Mouse (Mus musculus) naive thymus-derived CD4-positive, alpha-beta T cell, adult 2 months (primary cell): ENCODE results near the gene Dlg3.

Experiments
- DNase-seq: peaks from one replicate; pipeline ENCODE4 v3.0.0-alpha.2; 2011; ENCODE audit warnings: low read depth

Dlg3 gene

DNA sequence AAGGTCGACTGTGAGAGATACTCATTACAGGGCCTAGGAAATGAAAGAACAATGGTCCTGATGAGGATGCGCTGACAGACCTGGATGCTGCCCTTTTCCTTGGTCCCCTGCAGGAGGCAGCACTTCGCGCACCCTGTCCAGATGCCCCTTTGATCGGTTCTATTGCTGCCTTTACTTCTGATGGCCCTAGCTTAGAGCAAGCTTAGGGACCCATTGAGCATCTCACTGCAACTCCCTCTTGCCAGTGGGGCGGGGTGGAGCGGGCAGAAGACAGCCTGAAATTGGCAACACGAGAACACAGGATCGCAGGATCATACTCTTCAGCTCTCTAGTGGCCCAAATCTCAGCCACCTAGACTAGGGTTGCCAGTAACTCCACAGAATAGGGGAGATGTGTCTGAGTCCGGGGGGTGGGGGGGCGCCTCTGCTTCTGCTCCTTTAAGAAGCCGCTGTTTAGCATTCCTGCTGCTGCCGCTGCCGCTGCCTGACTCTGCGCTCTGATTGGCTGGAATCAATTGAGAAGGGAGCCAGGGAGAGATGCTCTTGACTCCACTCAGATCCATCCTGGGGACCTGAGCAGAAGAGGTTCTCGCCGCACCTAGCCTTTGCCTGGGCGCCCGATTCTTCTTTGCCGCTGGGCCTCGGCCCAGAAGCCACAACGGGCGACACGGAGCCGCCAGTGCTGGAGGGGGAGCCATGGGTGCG lies at the start of gene Dlg3:
Dlg3 (plus strand) TSS at position 542 of the 704 bp plus-strand sequence.
- DNase-seq, result peak; percentile 43

DNA sequence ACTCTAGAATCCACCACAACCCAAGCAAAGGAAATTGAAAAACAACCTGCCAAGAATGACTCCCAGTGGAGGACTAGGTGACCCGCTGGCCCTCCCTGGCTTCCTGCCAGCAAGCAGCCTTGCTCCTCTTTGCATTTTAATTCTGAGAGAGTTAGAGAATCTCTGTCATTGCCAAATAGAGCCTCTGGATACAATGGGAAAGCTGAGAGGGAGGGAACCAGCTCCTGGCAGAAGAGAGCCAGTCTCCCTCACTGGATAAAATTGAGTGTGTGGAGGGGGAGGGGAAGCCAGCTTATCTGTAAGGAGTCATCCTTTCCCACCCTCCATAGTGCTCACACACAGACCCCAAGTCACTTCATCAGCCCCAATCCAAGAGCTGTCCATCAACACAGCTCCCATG lies 38.6 kb upstream of the Dlg3 start:
- DNase-seq, result no peak

DNA sequence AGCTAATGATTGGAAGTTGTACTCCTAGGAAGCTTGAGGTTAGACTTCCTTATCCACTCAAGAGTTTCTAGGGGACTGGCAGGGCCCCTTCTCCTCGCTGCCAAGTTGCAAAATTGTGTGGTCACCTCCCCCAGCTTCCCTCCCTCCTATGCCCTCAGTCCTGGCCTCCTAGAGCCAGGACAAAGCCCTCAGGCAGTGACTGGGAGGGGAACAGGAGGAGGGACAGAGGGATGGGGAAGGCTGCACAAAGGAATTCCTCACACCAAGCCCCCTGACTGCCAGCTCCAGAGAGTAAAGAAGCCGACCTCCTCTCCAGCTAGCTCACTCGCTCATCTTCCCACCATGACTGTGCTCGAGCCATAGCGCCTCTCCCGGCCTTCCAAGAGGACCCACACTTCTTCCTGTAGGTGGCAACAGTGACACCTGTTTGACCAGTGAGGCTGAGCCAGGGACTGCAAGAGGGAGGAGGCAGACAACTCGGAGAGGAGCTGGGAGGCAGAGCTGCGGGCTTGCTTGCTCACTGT lies 37.8 kb upstream of the Dlg3 start, which contains the start of gene Gdpd2:
Gdpd2 (plus strand) TSS at position 209 of the 524 bp plus-strand sequence.
- DNase-seq, result no peak

DNA sequence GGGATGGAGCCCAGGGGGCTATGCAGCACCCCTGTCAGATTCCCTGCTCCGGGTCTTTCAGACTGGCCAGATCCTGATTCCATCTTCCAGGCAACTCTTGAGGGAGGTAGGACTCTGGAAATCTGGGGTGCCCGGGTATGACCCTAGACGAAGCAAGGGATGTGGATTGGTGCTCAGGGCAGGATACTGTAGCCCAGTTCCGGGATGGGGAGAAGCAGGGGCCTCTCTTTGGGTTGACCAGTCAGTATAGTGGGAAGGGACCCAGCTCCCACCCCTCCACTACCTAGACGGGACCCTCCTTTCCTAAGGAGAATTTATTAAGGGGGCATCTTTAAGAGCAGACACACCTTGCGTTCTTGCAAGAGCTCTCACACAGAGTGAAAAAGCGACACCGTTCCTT lies 37.3 kb upstream of the Dlg3 start:
- DNase-seq, result no peak

DNA sequence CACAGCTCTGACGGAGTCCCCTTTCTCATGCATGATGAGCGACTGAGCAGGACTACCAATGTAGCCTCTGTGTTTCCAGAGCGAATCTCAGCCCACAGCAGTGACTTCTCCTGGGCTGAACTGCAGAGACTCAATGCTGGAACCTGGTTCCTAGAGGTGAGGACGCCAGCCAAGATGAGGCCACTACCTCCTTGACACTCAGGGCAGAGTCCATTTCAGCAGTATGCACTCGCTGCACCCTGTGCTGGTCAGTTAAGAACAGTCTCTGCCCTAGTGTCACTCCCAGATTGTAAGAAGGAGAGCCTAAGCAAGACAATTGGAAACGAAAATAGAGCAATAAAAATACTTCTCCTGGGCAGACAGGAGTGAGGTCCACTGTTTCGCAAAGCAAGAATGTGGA lies 33.2 kb upstream of the Dlg3 start:
- no peak for DNase-seq

DNA sequence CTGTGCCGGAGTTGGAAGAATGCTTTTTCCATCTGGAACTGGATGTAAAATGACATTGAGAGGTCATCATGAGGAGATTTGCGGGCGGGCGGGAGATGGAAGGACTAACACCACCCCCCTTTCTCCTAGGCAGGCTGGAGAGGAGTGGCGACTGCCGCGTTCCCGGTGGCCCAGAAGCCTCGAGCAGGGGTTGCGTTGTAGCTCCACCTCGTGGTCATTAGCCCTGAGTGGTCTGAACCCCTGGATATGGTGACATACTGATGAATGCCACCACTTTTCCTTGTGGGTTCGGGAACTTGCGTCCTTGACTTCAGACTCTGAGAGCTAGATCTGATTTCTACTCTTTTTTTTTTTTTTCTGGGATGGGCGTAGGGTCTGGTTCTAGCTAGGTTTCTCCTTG lies 28.6 kb upstream of the Dlg3 start:
- DNase-seq, result peak; percentile 4

DNA sequence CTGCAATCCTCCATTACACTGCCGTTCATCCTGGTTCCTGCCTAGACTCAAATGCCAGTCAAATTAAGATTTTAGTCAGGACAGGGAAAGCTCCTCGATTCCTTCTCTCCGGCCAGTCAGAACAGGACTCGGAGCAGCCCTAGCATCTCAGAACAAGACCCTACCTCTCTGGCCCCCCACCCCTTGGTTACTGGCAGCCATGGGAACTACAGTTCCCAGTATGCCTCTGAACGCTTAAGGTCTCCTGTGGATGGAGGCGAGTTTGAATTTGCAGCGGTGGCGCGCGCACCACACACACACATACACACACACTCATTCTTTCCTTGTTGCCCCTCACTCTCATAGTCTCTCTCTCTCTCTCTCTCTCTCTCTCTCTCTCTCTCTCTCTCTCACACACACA lies 28.1 kb upstream of the Dlg3 start:
- DNase-seq, result no peak

DNA sequence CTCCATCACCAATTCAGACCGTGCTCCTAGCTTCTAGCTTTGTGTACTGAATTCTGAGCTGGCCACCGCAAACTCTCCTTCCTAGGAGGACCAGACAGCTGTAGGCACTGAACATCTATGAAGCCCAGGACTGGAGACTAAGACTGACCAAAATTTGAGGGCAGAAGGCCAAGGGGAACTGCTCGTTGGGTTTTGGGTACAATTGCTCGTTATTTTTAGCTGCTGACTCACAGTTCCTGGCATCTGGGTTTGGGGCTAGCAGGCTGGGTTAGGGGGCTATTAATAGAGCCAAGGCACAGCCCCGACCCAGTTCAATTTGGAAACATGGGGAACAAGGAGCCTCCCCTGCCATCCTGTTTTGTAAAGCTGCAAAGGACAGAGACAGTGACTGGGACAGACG lies 26.7 kb upstream of the Dlg3 start:
- DNase-seq, result no peak

DNA sequence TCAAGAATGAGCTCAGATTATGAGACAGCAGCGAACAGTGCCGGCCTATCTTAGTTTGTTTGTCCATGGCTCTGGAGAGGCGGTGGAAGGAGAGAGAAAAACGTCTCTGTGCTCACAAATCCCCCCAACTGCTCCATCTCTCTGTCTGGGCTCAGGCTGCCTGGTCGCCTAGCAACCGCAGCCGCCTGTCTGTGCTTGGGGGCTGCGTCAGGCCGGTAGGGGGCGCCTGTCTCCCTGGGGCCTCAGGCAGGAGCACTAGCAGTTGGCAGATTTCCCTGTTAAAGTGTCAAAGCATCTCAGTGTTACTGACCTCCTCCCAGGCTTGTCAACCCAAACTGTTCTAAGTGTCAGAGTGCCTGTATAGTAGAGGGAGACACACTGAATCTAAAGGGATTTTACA lies 25.6 kb upstream of the Dlg3 start:
- DNase-seq, result peak; percentile 34

DNA sequence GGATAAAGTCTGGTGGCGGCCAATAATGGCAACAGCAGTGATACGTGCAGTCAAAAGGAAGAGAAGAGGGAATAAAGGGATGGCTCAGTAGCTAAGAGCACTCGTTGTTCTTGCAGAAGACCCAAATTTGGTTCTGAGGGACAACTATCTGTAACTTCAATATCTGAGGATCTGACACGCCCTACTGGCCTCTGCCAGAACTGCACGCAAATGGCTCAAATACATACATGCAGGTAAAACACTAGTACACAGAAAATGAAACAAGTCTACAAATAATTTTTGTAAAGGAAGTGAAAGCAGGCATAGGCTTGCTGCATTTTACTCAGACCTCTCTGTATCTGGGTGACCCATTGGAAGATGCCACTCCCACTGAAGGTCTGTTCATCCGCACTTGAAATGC lies 1.7 kb upstream of the Dlg3 start:
- DNase-seq, result no peak

DNA sequence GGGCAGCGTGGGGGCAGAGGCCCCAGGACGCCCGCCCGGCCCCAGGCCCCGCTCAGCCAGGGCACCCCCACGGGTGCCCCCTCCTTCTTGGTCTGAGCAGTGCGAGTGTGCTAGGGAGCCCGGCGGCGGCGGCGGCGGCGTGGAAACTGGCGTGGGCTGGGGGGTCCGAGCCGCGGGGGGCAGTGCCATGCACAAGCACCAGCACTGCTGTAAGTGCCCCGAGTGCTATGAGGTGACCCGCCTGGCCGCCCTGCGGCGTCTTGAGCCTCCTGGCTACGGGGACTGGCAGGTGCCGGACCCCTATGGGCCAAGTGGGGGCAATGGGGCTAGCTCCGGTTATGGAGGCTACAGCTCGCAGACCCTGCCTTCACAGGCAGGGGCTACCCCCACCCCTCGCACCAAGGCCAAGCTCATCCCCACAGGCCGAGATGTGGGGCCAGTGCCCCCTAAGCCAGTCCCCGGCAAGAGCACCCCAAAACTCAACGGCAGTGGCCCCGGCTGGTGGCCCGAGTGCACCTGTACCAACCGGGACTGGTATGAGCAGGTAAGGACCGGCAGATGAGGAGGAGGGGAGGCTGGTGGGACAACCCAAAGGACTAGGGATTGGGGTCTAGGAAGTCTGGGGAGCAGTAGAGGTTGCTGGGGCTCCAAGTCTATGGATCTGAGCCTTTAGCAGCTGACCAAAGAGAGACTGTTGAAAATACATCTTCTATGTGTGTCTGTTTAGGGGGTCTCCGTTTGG lies 534 bp downstream of the Dlg3 start:
- no peak for DNase-seq

DNA sequence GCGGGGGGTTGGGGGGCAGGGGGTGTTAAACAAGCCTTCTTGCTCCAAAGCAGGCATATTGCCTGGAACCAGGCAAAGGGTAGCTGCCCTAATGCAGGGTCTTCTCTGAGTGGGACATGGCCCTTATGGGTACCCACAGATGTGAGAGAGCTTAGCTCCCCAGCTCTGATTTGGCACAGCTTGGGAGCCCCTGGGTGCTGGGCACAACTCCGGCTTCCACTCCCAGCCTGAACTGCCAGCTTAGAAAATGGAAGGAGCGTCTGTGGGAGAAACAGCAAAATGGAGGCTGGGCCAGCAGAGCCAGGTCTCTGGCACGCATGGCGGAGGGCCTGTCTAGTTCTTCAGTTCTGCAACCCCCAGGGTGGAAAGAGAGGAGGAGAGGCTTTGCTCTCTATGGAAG lies 1.8 kb downstream of the Dlg3 start:
- no peak for DNase-seq

DNA sequence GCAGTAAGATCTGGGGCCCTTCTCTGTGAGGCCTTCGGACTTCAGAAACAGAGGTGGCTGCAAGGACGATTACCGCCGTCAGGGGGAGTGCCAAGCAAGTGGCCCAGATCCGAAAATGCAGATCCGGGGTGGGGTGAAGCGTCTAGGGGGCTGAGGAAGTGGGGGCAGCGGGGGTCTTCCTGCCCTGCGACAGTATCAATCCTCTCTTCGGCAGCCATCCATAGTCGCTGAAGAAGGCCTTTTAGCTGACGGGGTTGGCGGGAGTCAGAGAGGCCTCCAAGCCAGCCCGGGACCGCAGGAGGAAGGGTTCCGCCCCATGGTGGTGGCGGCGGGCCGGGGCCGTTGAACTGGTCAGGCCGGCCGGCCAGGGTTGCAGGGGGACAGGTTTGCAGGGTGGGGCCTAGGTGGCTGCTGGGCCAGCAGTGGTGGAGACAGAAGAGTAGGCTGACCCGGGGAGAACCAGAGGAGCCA lies 6.9 kb downstream of the Dlg3 start:
- peak; percentile 77 for DNase-seq

DNA sequence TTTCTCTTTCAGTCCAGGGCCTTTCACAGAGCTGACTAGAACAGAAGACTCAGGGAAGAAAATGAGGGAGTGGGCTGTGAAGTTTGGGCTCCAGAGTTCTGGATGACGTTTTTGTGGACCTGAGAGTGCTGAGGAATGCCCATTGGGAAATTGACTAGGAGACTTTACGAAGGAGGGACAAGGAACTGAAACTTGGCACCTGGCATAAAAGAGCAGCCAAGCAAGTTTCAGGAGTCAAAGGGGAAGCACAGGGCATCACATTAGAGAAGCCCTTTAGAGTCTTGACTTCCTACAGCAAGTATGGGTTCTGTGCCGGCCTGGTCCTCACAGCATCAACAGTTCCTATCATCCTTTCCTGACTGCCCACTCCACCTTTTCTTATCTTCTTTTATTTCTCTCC lies 7.9 kb downstream of the Dlg3 start:
- DNase-seq, result no peak

DNA sequence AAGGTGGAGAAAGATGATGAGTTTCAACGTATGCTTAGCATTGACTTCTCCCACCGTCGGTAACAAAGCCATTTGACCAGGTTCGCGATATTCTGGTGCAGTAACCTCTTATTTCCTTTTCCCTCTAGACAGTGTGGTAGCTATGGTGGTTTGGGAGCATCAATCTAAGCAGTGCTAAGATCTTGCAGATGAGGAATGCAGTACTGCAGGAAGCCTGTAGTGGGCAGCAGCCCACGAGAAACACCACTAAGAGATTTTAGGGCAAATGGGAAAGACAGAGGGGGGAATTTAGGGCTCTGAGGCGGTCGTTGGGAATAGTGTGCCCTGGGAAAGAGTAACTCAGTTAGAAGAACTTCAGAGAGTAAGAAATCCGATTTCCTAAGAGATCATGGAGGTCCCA lies 9.0 kb downstream of the Dlg3 start:
- peak; percentile 72 for DNase-seq

DNA sequence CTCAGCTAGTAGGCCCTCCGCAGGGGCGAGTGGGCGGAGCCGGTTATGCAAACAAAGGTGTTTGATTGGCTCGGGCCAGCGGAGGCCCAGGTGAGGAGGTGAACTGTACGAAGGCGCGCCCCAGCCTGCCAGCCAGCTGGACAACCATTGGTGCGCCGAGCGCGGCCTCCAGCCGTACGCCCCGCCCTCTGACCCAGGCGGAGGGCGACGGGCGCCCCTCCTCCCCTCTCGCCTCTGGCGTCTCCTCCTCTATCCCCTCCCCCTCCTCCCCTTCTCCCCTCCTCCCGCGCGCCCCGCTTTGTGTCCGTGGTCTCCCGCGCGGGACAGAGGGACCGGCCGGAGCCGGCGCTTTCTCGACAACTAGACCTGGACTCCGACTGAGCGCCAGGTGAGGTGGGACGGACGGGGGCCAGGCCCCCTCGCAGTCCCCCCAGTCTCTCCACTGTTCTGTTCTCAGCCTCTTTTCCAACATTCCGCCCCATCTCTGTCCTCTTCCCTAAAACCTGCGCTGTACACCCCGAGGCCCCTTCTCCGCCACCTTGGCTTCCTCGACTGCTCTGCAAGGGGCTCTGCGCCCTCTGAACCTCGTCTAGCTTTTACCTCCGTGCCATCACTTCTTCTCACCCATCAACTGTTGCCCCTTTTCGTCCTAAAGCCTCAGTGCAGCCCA lies 9.6 kb downstream of the Dlg3 start:
- DNase-seq, result peak; percentile 74

DNA sequence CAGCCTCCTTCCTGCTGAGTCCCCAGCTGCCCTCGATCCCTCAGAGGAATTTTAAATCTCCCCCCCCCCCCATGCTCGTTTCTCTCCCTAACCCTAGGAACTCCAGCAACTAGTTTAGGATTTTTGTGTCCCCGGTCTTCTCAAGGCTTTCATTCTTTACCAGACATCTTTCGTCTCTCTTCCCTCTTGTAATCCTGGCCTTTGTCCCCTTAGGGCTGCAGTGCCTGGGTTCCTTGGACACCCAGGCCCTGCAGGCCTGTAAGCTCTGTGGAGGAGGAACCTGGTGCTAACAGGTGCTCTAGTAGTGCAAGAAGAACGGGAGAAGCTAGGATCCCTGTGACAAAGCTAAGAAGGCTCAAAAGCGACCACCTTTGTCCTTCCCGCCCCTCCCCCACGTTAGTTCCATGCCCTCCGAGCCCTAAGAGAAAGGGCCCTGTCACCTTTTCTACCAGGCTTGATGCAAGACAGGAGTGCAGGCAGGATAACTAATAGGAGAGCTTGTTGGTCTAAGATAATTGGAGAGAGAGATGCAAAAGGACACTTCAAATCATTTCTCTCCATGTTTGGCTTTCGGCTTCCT lies 10.2 kb downstream of the Dlg3 start:
- peak; percentile 16 for DNase-seq

DNA sequence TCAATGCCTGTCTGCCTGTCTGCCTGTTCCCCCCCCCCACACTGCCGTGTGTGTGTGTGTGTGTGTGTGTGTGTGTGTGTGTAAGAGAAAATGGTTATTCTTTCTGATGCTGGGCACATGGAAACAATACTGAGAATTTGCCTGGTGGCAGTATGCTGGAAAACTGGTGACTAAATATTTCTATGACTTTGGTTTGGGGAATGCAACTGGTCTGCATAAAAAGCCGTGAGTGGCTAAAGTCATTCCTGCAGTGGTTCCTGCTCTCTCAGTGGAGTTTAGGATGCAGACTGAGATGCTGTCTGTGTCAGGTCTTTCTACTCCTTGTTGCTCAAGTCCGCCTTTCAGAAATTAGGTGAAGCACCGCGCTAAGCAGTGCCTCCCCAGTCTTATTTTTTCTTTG lies 10.9 kb downstream of the Dlg3 start:
- peak; percentile 5 for DNase-seq

DNA sequence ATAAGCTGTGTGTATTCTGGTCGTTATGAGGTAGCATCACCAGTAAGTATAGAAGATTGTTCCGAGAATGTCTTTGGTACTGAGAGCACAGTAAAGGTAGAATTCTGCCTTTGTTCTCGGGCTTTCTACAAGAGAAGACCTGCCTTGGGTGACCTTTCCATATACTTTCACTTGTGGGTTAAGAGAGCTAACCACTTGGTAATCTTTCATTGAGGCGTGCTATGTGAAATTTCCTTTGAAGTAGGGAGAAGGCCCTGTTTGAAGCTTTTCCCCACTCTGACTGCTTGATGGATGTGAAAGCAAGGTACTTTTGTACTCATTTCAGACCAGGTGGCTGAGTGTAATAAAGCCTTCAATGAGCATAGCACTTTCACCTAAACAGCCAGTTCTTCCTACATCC lies 21.8 kb downstream of the Dlg3 start:
- DNase-seq, result peak; percentile 58

DNA sequence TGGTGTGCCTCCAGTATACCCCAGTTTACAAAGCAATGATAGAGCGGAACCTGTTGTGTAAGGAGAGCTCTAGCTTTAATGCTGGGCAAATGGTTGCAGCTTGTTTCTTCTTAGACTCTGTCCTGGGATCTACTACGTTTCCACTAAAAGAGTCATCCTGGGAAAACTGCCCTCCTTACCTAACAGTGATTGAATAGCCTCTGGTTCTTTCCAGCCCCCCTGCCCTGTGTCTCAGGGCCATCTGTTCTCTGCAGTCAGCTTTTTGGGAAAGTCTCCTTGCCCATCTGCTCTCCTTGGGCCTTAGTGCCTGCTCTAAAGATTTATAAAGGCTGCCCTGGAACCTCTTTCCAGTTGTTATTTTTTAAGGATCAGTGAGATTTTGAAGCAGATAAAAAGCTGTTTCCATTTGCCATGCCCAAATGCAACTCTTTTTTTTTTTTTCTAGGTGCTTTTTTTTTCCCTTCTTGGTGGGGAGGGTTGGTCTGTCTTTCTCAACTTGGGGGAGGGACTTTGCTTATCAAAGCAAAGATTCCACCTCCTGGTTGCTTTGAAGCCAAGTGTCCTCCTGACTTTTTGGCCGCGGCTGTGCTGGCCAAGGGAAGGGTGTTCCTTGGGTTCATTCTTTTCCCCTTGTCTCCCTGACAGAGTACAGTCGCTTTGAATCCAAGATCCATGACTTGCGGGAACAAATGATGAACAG lies 28.7 kb downstream of the Dlg3 start:
- DNase-seq, result no peak

DNA sequence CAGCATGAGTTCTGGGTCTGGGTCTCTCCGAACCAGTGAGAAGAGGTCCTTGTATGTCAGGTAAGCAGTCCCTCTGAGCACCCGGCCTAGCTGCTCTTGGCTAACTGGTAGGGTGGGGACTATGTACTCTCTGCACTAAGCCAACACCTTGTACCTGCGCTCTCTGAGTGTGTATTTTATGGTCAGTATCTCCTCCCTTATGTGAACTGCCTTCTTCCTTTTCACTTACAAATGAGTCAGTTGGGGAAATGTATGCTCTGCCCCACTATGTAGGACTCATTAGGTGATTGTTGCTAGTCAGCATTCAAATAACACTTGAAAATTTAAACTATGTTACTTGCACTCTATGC lies 29.2 kb downstream of the Dlg3 start:
- DNase-seq, result no peak

DNA sequence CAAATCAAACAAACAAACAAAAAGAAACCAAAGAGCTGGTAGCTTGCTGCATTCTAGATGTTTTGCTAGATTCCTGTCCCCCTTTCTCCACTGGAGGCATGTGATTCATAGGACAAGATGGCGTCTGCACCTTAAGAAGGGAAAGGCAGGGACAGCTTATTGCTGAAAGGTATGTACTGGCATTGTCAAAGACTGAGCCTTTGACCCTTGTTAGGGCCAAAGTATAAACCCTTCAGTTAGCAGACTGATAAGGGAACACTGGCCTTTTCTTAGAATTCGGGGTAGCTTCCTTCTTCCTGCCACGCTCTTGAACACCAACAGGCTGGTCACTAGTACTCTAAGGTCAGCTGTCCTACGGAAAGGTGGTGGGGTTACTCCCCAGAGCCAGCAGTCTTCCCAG lies 29.8 kb downstream of the Dlg3 start:
- no peak for DNase-seq
